Mouse (Mus musculus) hindlimb bud, embryonic 11.5 days (tissue): ENCODE measurements around the gene Fbln1.

Experiments used
- DNase-seq: peaks from one replicate; pipeline ENCODE4 v3.0.0-alpha.2; 2012; ENCODE audit warnings: low read depth, low spot score; ENCODE audit errors: extremely low spot score

The Fbln1 gene

DNA sequence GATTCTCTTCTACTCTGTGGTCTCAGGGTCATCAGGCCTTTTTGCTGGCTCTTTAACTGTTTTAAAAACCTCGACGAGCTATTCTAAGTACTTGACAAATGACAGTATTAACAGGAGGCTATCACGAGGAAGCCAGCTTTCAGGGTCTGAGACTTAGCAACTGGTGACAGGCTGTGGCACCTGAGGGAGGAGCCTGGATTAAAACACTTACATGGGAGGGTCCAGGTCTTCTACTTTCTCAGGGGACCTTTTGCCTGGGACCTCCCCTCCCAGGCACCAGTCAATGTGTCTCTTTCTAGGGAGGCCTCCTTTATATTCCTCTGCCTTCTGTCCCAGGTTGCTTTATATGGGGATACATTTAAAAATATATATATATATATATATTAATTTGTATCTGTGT, 128.5 kb downstream of the Fbln1 start:
- DNase-seq, result no peak

DNA sequence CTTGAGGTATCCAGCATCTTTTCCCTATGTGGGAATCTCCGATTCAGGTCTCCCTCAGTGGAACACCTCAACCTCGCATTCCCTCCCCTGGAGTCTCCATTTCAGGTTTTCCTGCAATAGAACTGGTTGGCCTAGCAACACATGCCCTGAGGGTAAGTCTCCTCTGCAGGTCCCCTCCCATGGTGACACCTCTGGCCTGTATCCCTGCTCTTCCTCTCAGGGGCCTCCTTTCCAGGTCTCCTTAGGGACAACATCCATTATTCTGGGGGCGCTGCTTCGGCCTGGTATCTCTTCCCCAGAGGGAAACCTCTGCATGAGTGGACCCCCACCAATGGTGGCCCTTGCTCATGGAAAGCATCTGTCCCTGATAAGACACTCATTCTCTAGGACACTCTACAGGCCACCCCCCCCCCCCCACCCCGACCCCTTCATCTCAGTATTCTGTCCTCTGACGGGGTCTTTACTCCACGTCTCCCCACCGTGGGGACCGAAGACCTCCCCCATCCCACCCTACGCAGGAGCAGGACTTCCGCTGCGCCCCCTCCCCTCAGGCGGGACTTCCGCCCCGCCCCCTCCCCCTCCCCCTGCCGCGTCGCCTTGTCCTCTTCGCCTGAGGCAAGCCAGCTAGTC, 130.0 kb downstream of the Fbln1 start, which contains the start of gene Atxn10:
TSS of gene Atxn10 (plus strand) at position 575 of the 630 bp plus-strand sequence.
- DNase-seq, result no peak
